Mouse (Mus musculus) limb, embryonic 11.5 days (tissue): ENCODE measurements around the gene Fgfr2. TPM values are rescaled to one million over a fixed set of nuclear protein-coding genes. Genes with fewer than 3 reads are reported as not detected.

Experiments used
- ATAC-seq: fragments of 200-750 bp; cut with Nextera tagmentation; 2 replicates; pipeline ENCODE4 v1.8.0; 2017; ENCODE audit warnings: low read depth; ENCODE audit not compliant: insufficient number of reproducible peaks, low FRiP score, low TSS enrichment
- DNase-seq: peaks from one replicate; pipeline ENCODE4 v3.0.0-alpha.2; 2015; ENCODE audit warnings: low spot score
- H3K27ac ChIP-seq: fragments of 300-500 bp; sonication (generic); replicated peaks from 2 replicates; pipeline ENCODE4 v1.5.1; 2014; ENCODE audit warnings: low read depth, mild to moderate bottlenecking, low read length
- H3K27me3 ChIP-seq: fragments of 300-500 bp; sonication (generic); 2 replicates; pipeline ENCODE4 v1.6.1; 2014; ENCODE audit warnings: mild to moderate bottlenecking, low read length, mixed read lengths; ENCODE audit not compliant: control insufficient read depth, insufficient read depth
- H3K36me3 ChIP-seq: fragments of 300-500 bp; sonication (generic); 2 replicates; pipeline ENCODE4 v1.6.1; 2014; ENCODE audit warnings: mild to moderate bottlenecking, low read length, moderate library complexity, mixed read lengths; ENCODE audit not compliant: control insufficient read depth, insufficient read depth
- H3K4me1 ChIP-seq: fragments of 300-500 bp; sonication (generic); 2 replicates; pipeline ENCODE4 v1.6.1; 2014; ENCODE audit warnings: low read length, mixed read lengths; ENCODE audit not compliant: control insufficient read depth, insufficient read depth
- H3K4me2 ChIP-seq: fragments of 300-500 bp; sonication (generic); 2 replicates; pipeline ENCODE4 v1.6.1; 2014; ENCODE audit warnings: low read depth, mild to moderate bottlenecking, moderate library complexity; ENCODE audit not compliant: severe bottlenecking
- H3K4me3 ChIP-seq: fragments of 300-500 bp; sonication (generic); 2 replicates; pipeline ENCODE4 v1.5.1; 2014; ENCODE audit warnings: low read depth, low read length
- H3K9ac ChIP-seq: fragments of 300-500 bp; sonication (generic); 2 replicates; pipeline ENCODE4 v1.6.1; 2014; ENCODE audit warnings: mild to moderate bottlenecking, low read length
- H3K9me3 ChIP-seq: fragments of 300-500 bp; sonication (generic); 2 replicates; pipeline ENCODE4 v1.6.1; 2016; ENCODE audit warnings: low read length; ENCODE audit not compliant: control insufficient read depth
- whole genome bisulfite sequencing: fragments of 180-500 bp; shearing (Covaris S2); extraction: QIAGEN DNeasy Blood & Tissue Kit; methylation state at CpG from one replicate; pipeline ENCODE4 v1.1.7; 2014; 5-methylcytosine and 5-hydroxymethylcytosine counted together
- polyA plus RNA-seq: library from polyadenylated mRNA; unstranded; fragments of >200 nt; fragmentation: Nextera tagmentation; extraction: Ambion mirVana; gene quantifications from 2 replicates; pipeline ENCODE4 v1.2.1, GENCODE M21; 2014

Gene Fgfr2
- polyA plus RNA-seq, 1 experiment from 2014 or later: 60.1 TPM

DNA sequence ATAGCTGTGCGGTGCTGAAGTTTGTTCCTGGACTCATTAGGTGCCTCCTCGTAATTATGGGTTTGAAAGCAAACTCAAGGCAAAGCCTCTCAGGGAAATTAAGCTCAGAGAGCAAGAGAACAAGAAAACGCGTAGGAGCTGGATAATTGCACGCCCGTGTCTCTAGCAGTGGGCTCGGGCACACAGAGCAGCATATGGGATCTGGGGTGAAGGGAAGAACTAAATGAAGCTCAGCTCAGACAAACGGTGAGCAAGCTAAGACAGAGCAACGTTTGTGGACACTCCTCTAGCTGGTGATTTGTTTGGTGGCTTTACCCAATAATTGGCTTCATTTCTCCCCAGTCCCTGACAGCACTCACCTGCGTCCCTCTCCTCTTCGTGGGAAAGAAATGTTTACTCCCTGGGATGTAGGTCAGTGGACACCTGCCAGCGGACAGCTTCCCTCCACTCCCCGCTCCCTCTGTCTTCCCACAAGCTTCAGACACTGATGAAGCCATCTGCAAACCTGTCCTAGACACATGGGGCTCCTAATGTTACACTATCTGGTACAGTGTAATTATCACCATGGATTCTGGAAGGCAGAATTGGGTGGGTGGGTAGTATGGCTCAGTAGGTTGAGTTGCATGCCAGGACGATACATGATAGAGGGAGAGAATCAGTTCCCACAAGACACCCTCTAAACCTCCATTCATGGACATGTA is 1117.0 kb downstream of the Fgfr2 start:
- Histone ChIP-seq H3K4me2 (no peak overlapping the region), H3K9me3 (no peaks in the 10 kb centered on the region), H3K27me3 (no peaks in the 10 kb centered on the region), H3K4me3 (no peak overlapping the region), H3K4me1 (0 out of 2 replicates have a peak, but pooled peaks cover 6% of the 10 kb centered on the region), H3K9ac (no peak overlapping the region), H3K27ac (no peak overlapping the region), H3K36me3 (no peaks in the 10 kb centered on the region)
- WGBS: 53% methylated on average over 14 of the region's 14 CpGs
- ATAC-seq: no peak
- no peak for DNase-seq

- H3K4me3 ChIP-seq: no peak overlapping the region
- whole genome bisulfite sequencing: 69% methylated on average over 3 of the region's 3 CpGs
- H3K4me2 ChIP-seq: no peak overlapping the region
- H3K9me3 ChIP-seq: no peaks in the 10 kb centered on the region; the same call in 1 of the 2 replicates
- no peak overlapping the region for H3K9ac ChIP-seq
- H3K27ac ChIP-seq: no peak overlapping the region
- H3K27me3 ChIP-seq: no peaks in the 10 kb centered on the region
- DNase-seq (no peak), ATAC-seq (no peak)
- H3K4me1 ChIP-seq: 0 out of 2 replicates have a peak, but pooled peaks cover 4% of the 10 kb centered on the region
- H3K36me3 ChIP-seq: no peaks in the 10 kb centered on the region
Observed at GRCm38 (mm10) chr7:131992873-131993272, 1130.3 kb downstream of the Fgfr2 start.

DNA sequence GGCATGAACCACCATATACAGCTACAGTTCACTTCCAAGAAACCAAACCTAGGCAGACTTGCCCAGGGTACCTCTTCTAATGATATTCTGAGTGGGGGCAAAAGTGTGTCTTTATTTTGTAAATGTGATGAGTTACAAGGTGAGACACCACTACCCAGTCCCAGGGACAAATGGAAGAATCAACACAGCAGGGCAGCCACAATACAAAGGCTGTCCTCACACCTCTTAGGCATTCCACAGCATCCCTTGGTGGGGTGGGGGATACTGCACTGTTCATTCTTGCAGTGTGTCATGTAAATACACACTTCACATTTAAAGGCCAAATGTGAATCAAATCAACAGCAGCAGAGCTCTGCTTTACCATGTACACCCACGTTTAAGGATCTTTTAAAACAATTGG is 1130.9 kb downstream of the Fgfr2 start:
- 0 out of 2 replicates have a peak, but pooled peaks cover 4% of the 10 kb centered on the region for H3K4me1 ChIP-seq
- H3K9me3 ChIP-seq: no peaks in the 10 kb centered on the region; the same call in 1 of the 2 replicates
- no peak for DNase-seq
- 59% methylated on average over 1 of the region's 1 CpGs for WGBS
- no peak overlapping the region for H3K4me3 ChIP-seq
- no peak overlapping the region for H3K4me2 ChIP-seq
- H3K36me3 ChIP-seq: no peaks in the 10 kb centered on the region
- H3K27ac ChIP-seq: no peak overlapping the region
- H3K9ac ChIP-seq: no peak overlapping the region
- no peak for ATAC-seq
- H3K27me3 ChIP-seq: no peaks in the 10 kb centered on the region

DNA sequence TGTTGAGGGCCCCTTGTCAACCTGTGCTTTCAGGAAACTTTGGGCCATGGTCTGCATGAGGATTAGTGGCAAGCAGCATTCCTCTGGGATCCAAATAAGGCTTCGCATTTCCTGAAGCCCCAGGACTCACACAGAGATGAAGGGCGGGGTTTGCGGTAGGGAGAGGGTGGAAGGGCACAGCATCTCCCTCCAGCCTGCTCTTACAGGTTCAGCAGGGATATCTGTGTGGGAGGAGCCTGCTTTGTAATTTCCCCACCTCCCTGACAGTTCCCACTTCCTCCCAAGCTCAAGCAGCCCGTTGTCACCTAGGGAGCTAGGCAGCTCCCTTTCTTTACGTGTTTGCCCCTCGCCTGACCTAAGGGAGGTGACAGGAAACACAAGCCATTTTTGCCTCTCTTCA is 1134.1 kb downstream of the Fgfr2 start:
- Histone ChIP-seq H3K9ac (no peak overlapping the region), H3K4me2 (no peak overlapping the region), H3K9me3 (no peaks in the 10 kb centered on the region), H3K4me3 (no peak overlapping the region), H3K27ac (no peak overlapping the region), H3K36me3 (no peaks in the 10 kb centered on the region), H3K4me1 (0 out of 2 replicates have a peak, but pooled peaks cover 4% of the 10 kb centered on the region), H3K27me3 (no peaks in the 10 kb centered on the region)
- no peak for DNase-seq
- no peak for ATAC-seq
- 20% methylated on average over 6 of the region's 6 CpGs for WGBS

DNA sequence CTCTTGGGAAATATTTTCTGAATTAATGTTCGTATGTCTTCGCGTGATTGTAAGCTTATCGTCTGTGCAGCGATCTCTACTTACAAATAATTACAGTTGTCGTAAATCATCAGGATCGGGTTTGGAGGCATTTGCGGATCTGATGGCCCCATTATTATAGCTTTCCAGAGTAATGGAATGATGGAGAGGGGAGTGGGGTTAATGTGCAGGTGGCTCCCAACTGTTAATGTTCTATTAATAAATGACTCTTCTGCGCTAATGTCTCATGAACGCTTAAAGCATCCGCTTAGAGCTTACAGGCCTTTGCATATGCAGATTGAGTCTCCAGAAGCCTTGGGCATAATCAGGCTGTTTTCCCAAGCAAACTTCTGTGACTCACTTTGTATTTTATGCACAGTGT is 1144.5 kb downstream of the Fgfr2 start:
- no peaks in the 10 kb centered on the region; the same call in 1 of the 2 replicates for H3K4me1 ChIP-seq
- H3K27ac ChIP-seq: no peak overlapping the region
- H3K9me3 ChIP-seq: no peaks in the 10 kb centered on the region
- no peaks in the 10 kb centered on the region for H3K36me3 ChIP-seq
- DNase-seq (no peak), ATAC-seq (no peak)
- no peak overlapping the region for H3K4me2 ChIP-seq
- no peaks in the 10 kb centered on the region for H3K27me3 ChIP-seq
- H3K4me3 ChIP-seq: no peak overlapping the region
- H3K9ac ChIP-seq: no peak overlapping the region
- WGBS: 72% methylated on average over 11 of the region's 11 CpGs

GRCm38 (mm10) chr7:131975867-131976266 is 1147.3 kb downstream of the Fgfr2 start:
- Histone ChIP-seq H3K9ac (no peak overlapping the region), H3K9me3 (no peaks in the 10 kb centered on the region), H3K4me3 (no peak overlapping the region), H3K27me3 (no peaks in the 10 kb centered on the region), H3K4me2 (no peak overlapping the region), H3K27ac (no peak overlapping the region), H3K4me1 (no peaks in the 10 kb centered on the region; the same call in 1 of the 2 replicates), H3K36me3 (no peaks in the 10 kb centered on the region)
- ATAC-seq (no peak), DNase-seq (no peak)
- 70% methylated on average over 6 of the region's 6 CpGs for WGBS

DNA sequence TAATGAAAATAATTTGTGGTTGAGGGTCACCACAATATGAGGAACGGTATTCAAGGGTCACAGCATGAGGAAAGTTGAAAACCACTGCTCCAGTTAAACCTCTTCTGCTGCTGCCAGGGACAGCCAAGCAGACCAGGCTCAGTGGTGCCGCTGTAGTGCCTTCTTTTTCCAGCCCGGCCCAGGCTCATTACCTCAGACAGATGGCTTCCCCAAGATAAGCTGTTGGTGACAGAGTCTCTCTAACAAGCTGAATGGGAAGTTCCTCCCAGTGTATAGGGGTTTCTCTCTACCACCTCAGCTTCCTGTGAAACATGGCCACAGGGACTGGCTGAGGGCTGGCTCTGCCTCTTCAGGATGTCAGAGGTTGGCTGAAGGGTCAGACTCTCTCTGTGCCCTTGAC is 1152.9 kb downstream of the Fgfr2 start:
- Histone ChIP-seq H3K9me3 (no peaks in the 10 kb centered on the region), H3K27me3 (peaks cover 33% of the 10 kb centered on the region), H3K4me2 (no peak overlapping the region), H3K36me3 (no peaks in the 10 kb centered on the region), H3K9ac (no peak overlapping the region), H3K4me3 (no peak overlapping the region), H3K27ac (no peak overlapping the region), H3K4me1 (peaks cover 4% of the 10 kb centered on the region; the same call in 1 of the 2 replicates)
- 44% methylated on average over 3 of the region's 3 CpGs for WGBS
- DNase-seq: no peak
- ATAC-seq: no peak

- H3K9me3 ChIP-seq: no peaks in the 10 kb centered on the region
- DNase-seq (peak; percentile 64), ATAC-seq (peak; percentile 31; the same call in 1 of the 2 replicates)
- WGBS: 7% methylated on average over 52 of the region's 57 CpGs
- H3K27me3 ChIP-seq: peaks cover 39% of the 10 kb centered on the region
- no peak overlapping the region for H3K27ac ChIP-seq
- no peak overlapping the region for H3K9ac ChIP-seq
- peaks cover 4% of the 10 kb centered on the region; the same call in 1 of the 2 replicates for H3K4me1 ChIP-seq
- H3K4me2 ChIP-seq: peak overlapping the region; percentile 48
- H3K4me3 ChIP-seq: peak overlapping the region; percentile 5; the same call in 1 of the 2 replicates
- no peaks in the 10 kb centered on the region for H3K36me3 ChIP-seq
Observed at GRCm38 (mm10) chr7:131966916-131967494, 1156.1 kb downstream of the Fgfr2 start.
